Mouse (Mus musculus) lung, postnatal 0 days (tissue): ENCODE data around the gene Scfd2.

Experiments
- CTCF ChIP-seq: IDR thresholded peaks from 2 replicates; pipeline ENCODE4 v1.5.1; 2016; ENCODE audit warnings: antibody characterized with exemption, mild to moderate bottlenecking
- EP300 ChIP-seq: IDR thresholded peaks from 2 replicates; pipeline ENCODE4 v1.6.1; 2016; ENCODE audit warnings: antibody characterized with exemption, mild to moderate bottlenecking, control low read depth

- TF ChIP-seq CTCF (no peak), EP300 (no peak)
These were observed 142.7 kb downstream of the Scfd2 start for GRCm38 (mm10) chr5:74388849-74389248.
